Mouse (Mus musculus) gonadal fat pad, adult 2 months (tissue): Measurements from ENCODE around the gene Pxn. TPM values are rescaled to one million over a fixed set of nuclear protein-coding genes. Genes with fewer than 3 reads are reported as not detected.
"Not testable (repeated sequence)": the region's sequence is repeated elsewhere in the genome, so short reads cannot be mapped to it uniquely, and the experiment has no call there.

Experiments used
- DNase-seq: peaks from one replicate; pipeline ENCODE4 v3.0.0-alpha.2; 2012; ENCODE audit warnings: low read depth
- polyA plus RNA-seq: library from polyadenylated mRNA; depleted of rRNA; stranded (reverse); fragments of >200 nt; gene quantifications from 2 replicates; pipeline ENCODE4 v1.2.3, GENCODE M21; 2012

The Pxn gene
- polyA plus RNA-seq, 1 experiment: 97.9 TPM

DNA sequence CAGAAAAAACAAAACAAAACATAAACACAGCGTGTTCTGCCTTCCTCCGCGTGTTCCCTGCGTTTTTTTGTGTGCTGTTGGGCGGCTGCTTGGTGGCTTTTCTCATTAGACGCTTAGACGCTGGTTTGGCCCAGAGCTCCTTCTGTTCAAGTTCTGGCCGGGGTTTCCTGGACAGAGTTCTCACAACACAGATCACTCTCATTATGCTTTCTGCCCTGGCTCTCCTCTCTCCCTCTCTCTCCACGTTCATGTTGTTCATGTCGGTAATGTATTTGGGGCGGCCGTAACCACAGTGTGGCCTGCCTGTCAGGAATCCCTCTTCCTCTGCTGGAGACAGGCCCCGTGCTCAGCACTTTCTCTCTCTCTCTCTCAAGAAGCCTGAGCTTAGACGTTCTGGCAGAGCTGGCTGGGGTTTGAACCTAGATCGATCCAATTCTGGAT is 2.9 kb downstream of the Pxn start:
- DNase-seq: no peak

DNA sequence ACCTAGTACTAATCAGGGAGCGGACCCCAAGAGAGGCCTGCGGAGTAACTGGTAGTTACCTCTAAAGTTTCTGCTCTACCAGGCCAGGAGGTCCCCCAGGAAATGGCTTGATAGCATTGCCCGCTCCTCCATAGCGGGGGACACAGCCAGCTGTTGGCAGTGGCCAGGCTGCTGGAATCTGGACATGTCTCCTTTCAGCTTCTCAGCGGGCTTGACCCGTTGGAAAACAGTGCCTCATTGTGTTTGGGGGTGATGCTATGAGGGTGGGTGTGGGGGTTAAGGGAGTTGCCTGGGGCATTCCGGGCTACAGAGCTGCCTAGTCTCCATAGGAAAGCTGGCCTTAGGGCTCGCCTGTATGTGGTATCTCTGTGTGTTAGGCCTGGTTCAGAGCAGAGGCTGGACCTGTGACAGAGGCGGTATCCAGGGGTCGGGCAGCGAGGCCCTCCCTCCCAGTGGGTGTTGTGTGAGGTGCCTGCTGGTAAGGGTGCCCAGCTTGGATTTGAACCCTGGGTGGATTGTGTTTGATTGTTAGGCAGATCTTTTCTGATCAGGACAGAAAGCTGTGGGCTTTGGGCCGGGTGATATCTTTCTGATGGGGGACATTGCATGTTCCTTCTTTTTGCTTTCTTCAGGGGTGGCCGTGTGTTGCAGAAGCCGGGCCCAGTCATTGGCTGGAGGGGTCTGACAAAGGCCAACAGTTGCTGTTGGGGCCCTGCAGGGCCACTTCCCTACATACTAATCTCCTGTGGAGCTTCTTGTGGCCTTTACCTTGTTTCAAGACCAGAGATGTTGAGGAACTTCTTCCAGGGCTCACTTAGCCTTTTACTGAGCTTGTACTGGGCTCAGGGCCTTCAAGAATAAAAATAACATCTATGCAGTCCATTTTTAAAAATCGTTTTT is 3.6 kb downstream of the Pxn start:
- no peak for DNase-seq

DNA sequence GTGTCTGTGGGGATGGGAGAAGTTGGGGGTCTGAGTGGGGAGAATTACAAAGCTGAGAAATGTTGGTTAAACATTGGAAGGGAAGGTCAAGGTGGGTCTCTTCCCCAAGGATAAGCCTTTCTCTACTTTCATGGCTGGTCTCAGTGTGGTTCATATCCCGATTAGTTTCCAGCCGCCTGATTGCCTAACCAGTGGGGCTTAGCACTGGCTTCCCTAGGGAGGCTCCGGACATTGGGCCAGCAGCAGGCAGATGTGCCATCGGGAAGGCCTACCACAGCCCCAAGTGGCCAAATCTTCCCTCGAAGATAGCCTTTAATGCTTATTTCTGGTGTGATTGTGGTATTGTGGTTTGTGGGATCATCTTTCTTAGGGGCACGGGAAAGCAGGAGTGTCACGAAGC is 5.9 kb downstream of the Pxn start:
- no peak for DNase-seq

DNA sequence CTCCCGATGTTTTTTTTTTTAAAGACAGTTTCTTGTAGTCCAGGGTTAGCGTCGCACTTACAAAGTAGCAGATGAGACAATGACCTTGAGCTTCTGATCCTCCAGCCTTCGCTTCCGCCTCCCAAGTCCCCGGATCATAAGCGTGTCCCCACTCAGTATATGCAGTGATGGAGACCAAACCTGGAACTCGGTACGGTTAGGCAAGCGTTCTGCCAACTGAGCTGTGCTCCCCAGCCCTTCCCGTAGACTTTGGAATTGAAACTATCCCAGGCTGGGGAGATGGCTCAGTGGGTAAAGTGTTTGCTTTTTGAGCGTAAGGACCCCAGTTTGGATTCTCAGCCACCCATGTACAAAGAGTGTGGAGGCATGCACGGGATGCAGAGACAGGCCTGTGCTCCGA is 6.8 kb downstream of the Pxn start:
- no peak for DNase-seq

DNA sequence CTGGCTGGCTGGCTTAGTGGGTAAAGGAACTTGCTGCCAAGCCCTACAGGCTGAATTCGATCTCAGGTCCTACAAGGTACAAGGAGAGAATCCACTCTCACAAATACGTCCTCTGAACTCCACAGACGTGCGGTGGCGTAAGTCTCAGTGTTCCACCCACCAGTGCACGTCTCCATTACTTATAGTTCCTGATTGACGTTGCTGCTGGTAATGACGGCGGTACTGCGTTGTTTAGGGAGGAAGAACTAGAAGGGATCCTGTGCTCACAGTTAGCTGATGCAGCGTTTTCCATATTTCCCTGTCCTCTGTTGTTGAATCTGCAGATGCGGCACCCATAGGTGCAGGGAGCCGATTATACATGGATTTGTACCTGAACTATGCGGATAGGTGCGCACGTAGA is 7.2 kb downstream of the Pxn start:
- DNase-seq: no peak

DNA sequence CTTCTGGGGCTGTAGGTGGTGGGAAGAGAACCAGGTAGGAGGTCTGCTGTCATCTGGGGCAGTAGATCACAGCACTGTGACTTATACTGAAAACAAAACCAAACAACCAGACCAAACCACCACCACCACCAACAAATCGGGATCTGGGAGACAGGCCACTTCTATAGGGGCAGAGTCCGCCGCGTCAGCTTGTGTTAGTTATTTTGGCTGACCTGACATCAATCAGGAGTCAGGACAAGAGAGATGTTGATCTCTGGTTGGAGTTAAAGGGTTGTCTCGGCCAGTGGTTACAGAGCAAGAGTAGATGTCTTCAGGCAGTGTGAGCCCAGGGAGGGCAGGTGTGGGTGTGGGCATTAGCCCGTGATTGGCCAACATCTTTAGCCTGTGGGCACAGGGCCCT is 7.9 kb downstream of the Pxn start:
- DNase-seq: no peak

DNA sequence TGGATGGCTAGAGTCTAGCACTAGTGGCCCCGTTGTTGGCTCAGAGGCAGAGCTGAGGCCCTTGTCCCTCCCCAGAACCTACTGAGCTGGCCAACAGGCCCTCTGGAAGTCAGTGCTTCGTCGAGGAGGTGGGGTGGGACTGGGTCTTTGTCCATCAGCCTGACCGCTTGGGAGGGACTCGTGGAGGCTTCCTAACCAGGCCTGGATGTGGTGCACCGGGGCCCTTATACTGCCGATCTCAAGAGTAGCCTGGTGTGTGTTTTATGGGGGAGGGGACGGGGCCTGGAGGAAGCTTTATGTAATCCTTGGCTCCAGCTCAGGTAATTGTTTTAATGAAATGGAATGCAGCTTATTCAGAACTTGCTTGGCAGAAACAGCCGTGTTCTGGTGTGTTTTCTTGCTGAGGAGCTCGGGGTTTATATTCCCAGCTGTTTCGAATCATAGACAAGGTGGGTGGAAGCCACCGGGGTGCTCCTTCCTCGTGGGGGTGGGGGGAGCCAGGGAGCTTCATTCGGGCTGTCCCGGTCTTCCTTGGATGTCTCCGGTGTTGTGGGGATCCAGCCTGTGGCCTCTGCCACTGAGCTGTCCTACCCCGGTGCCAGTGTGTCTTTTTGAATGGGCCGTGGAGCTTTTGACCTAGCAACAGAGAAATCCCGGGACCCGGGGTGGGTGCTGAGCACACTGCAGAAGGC is 8.6 kb downstream of the Pxn start:
- DNase-seq: no peak

DNA sequence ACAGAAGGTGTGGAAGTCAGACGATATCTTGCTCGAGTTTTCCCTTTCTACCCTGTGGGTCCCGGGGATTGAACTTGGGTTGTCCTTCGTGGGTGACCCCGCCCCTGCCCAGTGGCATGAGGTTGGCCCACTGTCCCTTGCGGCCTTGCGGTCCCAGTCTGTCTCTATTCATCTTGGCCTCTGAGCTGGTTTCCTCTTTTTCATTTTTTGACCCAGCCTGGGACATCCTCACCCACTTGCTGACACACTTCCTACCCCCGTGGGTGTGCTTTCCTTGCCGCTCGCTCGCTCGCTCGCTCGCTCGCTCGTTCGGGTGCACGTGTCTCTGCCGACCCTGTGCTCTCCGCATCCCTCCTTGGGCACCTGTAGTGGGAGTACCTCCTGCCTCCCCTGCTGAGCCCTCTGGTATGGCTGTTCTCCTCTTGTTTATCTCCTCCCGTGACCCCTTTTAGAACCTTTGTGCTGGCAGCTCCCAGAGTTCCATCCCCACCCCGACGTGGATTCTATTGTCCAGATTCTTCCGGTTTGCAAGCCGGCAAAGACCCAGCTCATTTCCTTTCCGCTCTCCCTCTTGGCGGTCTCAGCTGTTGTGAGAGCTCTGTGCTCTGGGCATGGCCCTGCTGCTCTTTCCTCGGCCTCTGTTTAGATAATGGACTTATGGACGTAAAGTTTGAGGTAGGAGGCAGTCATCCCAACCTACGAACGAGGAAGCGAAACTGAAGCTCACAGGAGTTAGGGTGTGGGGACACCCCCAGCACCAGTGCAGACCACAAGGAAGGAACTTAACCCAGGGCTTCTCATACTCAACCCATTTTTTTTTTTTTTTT is 9.8 kb downstream of the Pxn start:
- no peak for DNase-seq

DNA sequence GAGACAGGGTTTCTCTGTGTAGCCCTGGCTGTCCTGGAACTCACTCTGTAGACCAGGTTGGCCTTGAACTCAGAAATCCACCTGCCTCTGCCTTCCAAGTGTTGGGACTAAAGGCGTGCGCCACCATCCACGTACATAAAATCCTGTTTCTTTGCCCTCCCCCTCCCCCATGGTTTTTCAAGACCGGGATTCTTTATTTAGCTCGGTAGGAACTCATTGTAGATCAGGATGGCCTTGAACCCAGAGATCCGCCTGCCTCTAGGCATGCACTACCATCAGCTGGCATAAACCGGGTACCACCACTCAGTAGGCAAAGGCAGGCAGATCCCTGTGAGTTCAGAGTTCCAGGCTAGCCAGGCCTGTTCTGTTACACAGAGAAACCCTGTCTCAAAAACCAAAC is 10.4 kb downstream of the Pxn start:
- no peak for DNase-seq

DNA sequence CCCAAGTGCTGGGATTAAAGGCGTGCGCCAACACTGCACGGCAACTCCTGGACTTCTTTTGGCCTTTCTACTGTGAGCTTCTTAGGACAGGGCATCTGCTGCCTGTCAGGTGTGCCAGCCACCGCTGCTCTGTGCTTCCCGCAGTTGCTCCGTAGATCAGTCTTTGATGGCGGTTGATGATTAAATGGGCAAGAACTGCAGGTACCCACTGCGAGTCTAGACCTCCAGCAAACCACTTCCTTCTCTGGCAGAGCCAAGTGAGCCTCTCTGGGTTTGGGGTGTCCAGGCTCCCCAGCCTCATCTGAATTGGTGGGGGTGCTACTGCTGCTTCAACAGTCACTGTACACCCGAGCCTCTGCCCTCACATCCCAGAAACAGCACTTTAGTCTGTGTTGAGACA is 11.0 kb downstream of the Pxn start:
- DNase-seq: no peak

DNA sequence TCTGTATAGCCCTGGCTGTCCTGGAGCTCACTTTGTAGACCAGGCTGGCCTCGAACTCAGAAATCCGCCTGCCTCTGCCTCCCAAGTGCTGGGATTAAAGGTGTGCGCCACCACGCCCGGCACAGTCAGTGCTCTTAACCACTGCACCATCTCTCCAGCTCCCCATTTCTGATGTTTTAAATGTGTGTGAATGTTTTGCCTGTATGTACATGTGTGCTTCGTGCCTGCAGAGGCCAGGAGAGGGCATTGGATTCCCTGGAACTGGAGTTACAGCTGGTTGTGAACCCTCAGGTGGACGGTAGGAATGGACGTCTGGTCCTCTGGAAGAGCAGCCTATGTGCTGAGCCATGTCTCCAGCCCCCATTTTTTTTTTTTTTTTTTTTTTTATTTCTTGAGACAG is 11.7 kb downstream of the Pxn start:
- not testable (repeated sequence) for DNase-seq

DNA sequence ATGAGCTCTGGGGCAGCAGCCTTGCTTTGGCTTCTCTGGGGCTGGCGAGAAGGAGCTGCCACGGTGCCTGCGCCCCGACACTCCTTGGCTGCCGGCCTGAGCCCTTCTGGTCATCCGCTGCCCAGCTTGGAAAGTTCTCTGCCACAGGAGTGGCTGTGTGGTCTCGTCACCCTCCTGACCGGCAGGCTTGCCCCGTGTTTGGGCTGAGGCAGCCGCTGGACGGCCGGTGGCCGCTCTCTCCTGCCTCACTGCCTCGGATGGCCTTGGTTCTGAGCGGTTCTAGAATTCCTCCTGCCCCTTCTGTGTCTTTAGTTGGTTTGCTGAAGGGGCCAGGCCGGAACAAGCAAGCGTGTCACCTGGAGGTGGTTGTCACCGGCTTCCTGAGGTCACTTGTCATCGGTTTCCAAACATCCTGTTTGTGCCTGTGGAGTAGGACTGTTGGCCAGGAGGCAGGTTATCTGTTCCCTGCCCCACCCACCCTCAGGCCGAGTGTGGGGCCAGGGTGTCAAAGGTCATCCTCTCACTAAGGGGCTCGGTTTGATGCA is 13.9 kb downstream of the Pxn start:
- DNase-seq: no peak

DNA sequence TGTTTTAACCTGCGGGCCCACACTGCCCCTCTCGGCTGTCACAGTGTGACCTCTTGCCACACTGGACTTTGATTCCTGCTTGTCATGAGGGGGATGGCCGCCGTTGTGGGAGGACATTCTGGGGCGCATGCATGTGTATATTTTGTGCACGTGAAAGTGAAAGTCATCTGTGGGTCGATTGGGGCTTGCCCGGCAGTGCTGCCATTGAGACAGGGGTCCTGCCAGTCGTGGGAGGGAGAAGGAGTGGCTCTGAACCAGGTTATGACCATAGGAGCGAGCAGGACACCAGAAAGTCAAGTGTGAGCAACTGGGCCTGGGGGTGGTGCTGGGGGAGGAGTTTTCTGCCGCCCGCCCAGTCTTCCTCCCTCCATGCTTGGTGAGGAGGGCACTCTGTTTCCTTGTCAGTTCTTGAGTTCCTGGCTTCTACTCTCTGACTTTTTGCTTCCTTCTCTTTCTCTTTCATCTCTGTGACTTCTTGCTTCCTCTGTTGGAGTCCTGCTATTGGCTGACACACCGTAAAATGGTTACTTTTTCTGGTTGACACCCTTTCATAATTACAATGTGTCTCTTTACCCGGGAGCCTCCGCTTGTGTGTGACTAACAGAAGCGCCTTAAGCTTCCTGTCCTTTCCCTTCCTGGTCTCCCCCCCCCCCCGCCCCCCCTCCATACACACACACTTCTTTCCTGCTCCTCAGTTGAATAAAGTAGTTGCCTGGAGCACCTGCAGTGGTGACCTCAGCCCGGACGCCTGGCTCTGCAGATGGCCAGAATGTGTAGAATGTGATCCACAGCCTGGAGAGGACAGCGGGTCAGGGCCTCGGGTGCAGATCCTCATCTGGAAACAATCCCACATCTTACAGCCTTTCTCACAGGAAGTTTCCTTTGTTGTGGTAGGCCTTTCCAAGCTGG is 15.3 kb downstream of the Pxn start:
- no peak for DNase-seq

DNA sequence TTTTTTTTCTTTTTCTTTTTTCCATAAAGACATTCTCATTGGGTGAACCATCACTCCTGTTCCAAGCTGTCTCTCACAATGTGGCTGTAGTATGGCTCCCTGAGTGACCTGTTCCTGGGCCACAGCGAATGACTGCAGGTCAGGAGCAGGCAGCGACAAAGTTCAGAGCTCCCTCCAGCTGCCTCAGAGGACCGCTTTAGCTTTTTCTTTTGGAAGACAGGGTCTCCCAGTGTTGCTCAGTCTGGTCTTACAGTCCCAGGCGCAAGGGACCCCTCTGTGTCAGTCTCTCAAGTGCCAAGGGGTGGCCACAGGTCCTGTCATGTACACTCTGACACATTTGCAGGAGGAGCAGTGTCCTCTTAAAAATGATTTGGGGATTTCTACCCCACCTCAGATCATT is 16.1 kb downstream of the Pxn start:
- DNase-seq: no peak

DNA sequence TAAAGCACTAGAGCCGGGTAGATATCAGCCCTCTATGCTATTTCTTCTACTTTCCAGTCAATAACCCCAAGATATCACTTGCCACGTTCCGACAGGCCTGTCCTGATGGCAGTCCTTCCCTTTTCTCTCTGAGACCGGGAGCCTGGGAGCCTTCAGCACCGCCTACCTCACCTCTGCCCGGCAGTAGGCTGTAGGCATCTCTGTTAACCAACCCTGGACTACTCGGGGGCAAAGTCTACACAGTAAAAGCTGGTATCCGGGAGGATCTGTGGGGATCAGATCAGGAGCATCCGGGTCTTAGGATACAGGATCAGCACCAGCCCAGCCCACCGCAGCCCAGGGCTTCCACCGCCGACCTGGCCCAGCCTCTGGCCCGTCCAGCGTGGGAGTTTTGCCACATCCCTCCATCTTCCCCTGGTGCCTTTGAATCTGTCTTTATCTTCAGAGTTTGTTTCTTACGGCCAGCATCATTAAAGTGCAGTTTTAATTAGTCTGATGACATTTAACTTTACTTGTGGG is 16.6 kb downstream of the Pxn start:
- no peak for DNase-seq

DNA sequence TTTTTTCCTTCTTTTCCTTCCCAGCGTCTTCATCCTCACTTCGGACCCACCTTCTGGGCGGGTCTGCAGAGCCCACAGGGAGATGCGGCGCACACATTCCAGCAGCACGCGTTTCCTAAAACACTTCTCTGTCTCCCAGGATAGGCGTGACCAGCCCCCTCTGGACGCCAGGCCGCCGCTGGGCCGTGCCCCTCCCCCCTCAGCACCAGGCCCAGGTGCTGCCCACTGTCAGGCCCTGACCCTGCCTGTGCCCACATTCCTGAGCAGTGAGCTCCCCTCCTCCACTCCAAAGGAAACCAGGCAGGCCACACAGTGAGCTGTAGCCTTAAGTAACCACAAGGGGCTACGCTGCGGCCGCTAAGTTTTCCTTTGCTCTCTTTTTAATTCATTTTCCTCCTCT is 17.5 kb downstream of the Pxn start:
- no peak for DNase-seq

DNA sequence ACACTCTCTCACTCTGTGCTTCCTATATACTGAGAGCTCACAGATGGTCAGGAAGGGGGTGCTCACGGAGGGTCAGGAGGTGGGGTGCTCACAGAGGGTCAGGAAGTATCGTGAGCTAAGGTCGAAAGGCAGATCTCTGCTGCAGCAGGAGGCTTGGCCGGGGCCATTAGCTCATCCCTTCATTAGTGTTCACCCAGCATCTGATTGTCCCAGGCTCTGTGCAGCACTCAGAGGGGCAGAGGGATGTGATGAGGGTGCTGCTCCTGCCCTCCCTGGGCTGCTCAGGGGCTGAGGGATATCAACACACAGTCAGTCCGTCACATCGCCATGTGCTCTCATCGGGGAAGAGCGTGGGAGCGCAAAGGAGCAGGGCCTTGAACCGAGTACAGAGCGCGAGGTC is 18.0 kb downstream of the Pxn start:
- no peak for DNase-seq

DNA sequence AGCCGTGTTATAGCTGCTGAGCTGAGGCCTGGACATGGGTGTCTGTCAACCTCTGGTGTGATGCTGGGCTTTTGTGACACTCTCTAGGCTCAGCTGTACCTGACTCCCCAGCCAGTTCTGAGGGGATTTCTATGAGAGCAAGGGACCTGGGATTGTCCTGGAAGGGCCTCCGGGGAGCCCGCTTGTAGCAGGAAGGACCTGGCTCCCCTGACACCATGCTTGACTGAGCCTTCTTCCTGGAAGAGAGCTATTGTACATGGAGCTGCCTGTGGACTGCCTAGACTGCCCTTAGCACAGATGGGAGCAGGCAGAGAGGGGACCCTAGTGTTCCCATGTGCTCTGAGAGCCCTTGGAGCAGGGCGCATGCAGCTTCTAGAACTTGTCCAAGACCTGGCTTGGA is 18.9 kb downstream of the Pxn start:
- DNase-seq: no peak

DNA sequence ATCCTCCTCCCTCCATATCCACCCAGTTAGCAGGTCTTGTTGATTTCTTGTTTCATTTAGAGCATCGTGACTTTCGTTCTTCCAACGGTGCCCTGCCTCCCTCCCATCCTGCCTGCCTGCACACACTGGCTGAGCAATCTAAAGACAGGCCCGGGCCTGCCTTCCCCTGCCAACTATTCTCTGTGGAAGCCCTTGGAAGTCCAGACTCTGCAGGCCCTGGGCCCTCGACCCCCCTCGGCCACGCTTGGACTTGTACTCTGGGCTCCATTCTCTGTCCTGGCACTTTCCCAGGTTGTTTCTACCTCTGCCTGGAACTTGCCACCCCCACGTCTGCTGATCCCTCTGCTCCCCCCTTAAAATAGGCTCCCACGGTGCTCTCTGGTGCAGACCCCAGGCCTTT is 19.5 kb downstream of the Pxn start:
- no peak for DNase-seq

DNA sequence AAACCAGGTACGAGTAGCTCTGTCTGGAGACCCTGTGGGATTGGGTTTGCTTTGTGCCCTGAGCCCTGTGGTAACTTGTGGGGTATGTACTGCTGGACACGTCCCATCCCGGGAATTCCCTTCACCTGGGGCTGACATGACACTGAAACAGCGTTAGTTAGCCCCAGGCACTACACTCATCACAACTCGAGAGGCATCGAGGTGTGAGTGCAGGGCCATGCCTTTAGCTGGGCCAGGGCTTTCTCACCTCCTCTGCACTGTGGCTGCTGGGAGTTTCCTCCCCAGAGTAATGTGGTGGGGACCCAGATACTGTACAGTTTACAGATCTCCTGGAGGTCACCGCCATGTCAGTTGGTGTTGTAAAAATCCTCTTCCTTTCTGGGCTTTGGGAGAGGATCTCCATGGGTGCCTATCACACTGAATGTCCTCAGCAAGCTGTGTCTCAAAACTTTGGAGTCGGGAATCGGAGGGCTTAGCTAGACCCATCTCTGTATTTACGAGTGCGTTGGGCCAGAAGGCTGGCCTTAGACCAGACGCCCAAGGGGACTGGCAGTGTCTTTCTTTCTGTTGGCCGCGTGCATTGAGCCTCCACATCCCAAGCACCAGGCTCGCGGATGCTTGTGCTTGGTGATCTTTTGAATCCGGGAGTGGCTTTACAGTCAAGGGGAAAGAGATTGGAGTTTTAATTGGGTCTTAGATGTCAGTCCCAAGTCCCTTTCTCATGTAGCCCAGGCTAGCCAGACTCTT is 20.2 kb downstream of the Pxn start:
- no peak for DNase-seq
